Mouse (Mus musculus): ENCODE data around the gene Il34.

The Il34 gene

DNA sequence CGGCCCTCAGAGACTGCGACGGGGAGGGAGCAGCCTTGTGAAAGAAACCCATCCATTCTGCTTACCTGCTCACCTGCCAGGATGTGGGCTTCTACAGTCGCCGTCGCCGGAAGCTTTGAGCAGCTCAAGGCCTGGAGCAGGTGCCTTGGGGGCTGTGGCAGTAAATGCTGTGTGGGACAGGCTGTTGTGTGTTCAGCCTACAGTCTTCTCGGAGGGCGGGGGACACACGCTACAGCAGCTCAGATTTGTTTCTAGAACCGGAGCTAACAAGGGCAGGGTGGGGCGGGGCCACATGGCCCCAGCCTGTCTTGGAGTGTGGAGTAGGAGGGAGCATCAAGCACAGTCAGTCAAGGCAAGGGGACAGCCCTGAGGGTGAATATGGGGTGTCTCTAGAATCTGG is at the start of gene Il34:
TSS of gene Il34 (minus strand) at position 256 of the 400 bp plus-strand sequence.
- DNase-seq (ENCODE audit: low spot score): no peak

GRCm38 (mm10) chr8:110851186-110851585 is 45.5 kb upstream of the Il34 start:
- DNase-seq (ENCODE audit: low spot score): no peak

DNA sequence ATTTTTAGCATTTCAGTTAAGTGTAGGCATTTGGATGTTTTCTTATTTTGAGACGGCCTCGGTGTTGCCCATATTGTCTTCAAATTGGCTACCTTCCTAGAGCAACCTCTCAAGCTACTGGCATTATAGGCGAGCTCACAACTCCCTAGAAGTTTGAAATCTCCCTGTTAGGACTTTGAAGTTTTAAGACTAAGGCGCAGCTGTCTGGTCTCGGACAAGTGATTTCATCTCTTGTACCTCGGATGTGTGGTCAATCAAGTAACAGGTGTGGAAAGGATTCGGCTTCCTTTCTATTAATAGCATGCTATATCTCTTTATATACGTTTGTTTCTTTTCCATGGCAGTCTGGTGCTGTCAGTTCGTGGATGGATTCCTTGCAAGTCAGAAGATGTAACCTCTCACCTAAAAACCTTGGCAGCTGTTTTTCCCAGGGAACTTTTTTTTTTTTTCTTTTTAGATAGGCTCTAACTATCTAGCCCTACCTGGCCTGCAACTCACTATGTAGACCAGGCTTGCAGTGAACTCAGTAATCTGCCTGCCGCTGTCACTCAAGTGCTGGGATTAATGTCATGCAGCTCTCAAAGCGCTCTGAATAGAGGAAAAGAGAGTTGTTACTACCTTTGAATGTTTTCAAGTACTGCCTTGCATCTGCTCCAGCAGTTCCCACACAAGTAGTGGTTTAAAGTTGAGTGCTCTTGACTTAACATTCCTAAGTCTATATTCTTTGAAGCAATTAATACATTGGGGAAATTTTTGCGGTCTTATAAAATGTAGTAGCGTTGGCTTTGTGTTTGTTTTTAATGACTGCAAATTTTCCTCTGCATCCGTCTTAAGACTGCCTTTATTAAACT is 42.1 kb upstream of the Il34 start:
- no peak for DNase-seq (ENCODE audit: low spot score)

DNA sequence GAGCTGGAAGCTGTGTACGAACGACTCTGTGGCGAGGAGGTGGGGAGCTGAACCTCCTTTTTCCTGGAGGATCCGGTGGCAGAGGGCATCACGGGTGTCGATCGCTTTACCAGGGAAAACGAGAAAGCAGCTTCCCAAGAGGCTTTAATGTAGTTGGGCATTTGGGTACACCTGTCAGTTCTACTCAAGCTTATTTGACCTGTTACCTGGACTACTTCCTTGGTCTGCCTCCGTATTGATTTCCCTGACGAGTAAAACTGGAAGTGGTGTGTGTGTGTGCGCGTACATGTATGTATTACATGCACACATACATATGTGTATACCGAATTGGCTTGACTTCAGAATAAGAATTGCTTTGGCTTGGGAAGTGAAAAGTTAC is 41.4 kb upstream of the Il34 start:
- no peak for DNase-seq (ENCODE audit: low spot score)

- DNase-seq (ENCODE audit: low spot score): peak; percentile 91
Observed at GRCm38 (mm10) chr8:110846405-110847170, 40.9 kb upstream of the Il34 start, which contains the start of the genes Cog4 and Sf3b3. Gene Cog4 (plus strand): TSS chr8:110846600. Gene Sf3b3 (minus strand): TSS chr8:110846787.

DNA sequence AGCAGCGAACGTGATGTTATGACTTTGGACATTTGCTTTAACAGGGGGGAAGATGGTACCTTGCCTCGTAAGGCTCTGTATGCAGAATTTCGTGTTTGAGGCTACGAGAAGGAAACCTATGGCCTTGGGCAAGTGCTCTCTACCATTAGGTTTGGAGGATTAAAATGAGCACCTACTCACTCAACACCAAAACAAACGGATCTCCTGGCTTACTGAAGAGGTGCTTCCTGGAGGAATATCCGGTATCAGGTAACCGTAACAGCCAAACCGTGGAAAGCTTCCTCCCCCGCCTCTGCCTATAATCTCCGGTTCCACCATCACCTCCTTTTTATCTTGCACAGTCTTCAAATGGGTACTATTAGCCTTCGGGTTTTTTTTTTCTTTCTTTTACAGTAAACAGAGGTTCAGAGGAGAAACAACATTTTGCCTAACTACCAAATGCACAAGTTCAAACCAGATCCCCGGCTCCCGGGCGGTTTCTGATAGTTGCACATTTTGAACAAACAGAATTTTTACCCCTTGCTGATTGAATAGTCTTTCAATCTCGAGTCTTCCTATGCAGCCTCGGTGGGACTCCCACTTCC is 40.2 kb upstream of the Il34 start:
- DNase-seq (ENCODE audit: low spot score): peak; percentile 57

DNA sequence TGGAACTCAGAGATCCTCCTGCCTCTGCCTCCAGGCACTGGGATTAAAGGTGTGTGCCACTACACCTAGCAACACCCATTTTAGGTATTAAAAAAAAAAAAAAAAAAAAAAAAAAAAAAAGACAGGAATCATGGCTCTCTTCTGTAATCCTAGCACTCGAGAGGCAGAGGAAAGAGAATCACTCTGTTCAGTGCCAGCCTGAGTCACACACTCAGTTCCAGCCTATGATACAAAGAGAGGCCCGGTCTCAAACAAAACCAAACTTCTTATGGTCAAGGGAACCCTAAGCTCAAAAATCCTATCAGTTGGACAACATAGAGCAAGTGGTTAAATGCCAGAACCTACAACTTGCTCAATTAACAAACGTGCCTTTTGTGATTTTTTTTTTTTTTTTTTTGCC is 39.2 kb upstream of the Il34 start:
- DNase-seq (ENCODE audit: low spot score): no peak

DNA sequence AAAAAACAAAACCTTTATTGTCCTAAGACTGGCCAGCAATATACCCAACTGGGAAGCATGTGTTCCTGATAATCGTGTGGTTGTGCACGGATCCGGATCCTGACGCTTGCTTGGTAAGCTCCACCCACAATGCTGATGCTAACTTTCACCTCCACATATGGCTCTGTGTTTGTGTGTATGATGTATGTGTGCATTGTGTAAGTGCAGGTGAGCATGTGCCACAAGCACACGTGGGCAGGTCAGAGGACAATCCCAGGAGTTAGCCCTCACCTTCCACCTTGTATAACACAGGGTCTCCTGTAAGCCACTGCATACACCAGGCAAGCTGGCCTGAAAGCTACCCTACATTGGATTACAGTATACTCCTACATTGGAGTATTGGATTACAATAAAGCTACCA is 37.5 kb upstream of the Il34 start:
- no peak for DNase-seq (ENCODE audit: low spot score)

GRCm38 (mm10) chr8:110842012-110842574 is 36.4 kb upstream of the Il34 start:
- DNase-seq (ENCODE audit: low spot score): no peak

- no peak for DNase-seq (ENCODE audit: low spot score)
Observed at GRCm38 (mm10) chr8:110831956-110832355, 26.2 kb upstream of the Il34 start.

GRCm38 (mm10) chr8:110828511-110828910 is 22.8 kb upstream of the Il34 start:
- DNase-seq (ENCODE audit: low spot score): no peak

- no peak for DNase-seq (ENCODE audit: low spot score)
Observed at GRCm38 (mm10) chr8:110824861-110825260, 19.1 kb upstream of the Il34 start.

- no peak for DNase-seq (ENCODE audit: low spot score)
Observed at GRCm38 (mm10) chr8:110821960-110822359, 16.2 kb upstream of the Il34 start.

- DNase-seq (ENCODE audit: low spot score): no peak
Observed at GRCm38 (mm10) chr8:110820257-110820656, 14.5 kb upstream of the Il34 start.

- DNase-seq (ENCODE audit: low spot score): no peak
Observed at GRCm38 (mm10) chr8:110818593-110818992, 12.9 kb upstream of the Il34 start.

- no peak for DNase-seq (ENCODE audit: low spot score)
Observed at GRCm38 (mm10) chr8:110816990-110817389, 11.3 kb upstream of the Il34 start.

GRCm38 (mm10) chr8:110815308-110815707 is 9.6 kb upstream of the Il34 start:
- no peak for DNase-seq (ENCODE audit: low spot score)

GRCm38 (mm10) chr8:110813081-110813812 is 7.5 kb upstream of the Il34 start:
- no peak for DNase-seq (ENCODE audit: low spot score)

- DNase-seq (ENCODE audit: low spot score): no peak
Observed at GRCm38 (mm10) chr8:110812349-110813080, 6.8 kb upstream of the Il34 start.

- DNase-seq (ENCODE audit: low spot score): no peak
Observed at GRCm38 (mm10) chr8:110811793-110812192, 6.1 kb upstream of the Il34 start.

GRCm38 (mm10) chr8:110811116-110811515 is 5.4 kb upstream of the Il34 start:
- DNase-seq (ENCODE audit: low spot score): no peak
